Mouse (Mus musculus) kidney, embryonic 15.5 days (tissue): ENCODE results near the gene Tnfsf10. TPM values are rescaled to one million over a fixed set of nuclear protein-coding genes. Genes with fewer than 3 reads are reported as not detected.
A peak's percentile ranks its signal among the peaks of the same experiment; 100 is the strongest.

Experiments
- ATAC-seq: fragments of 200-750 bp; cut with Nextera tagmentation; replicated peaks from 2 replicates; pipeline ENCODE4 v1.8.0; 2017; ENCODE audit warnings: moderate TSS enrichment; ENCODE audit not compliant: low FRiP score
- H3K27ac ChIP-seq: fragments of 300-500 bp; sonication (generic); 2 replicates; pipeline ENCODE4 v1.5.1; 2015; ENCODE audit warnings: mild to moderate bottlenecking, inconsistent platforms
- H3K27me3 ChIP-seq: fragments of 300-500 bp; sonication (generic); 2 replicates; pipeline ENCODE4 v1.6.1; 2015; ENCODE audit warnings: inconsistent platforms
- H3K36me3 ChIP-seq: fragments of 300-500 bp; sonication (generic); 2 replicates; pipeline ENCODE4 v1.6.1; 2015; ENCODE audit warnings: inconsistent platforms
- H3K4me1 ChIP-seq: fragments of 300-500 bp; sonication (generic); 2 replicates; pipeline ENCODE4 v1.6.1; 2015; ENCODE audit warnings: inconsistent platforms
- H3K4me2 ChIP-seq: fragments of 300-500 bp; sonication (generic); 2 replicates; pipeline ENCODE4 v1.6.1; 2015; ENCODE audit warnings: moderate library complexity, mild to moderate bottlenecking, inconsistent platforms
- H3K4me3 ChIP-seq: fragments of 300-500 bp; sonication (generic); replicated peaks from 2 replicates; pipeline ENCODE4 v1.5.1; 2015; ENCODE audit warnings: mild to moderate bottlenecking, inconsistent platforms
- H3K9ac ChIP-seq: fragments of 300-500 bp; sonication (generic); 2 replicates; pipeline ENCODE4 v1.6.1; 2015; ENCODE audit warnings: mild to moderate bottlenecking, inconsistent platforms
- H3K9me3 ChIP-seq: fragments of 300-500 bp; sonication (generic); replicated peaks from 2 replicates; pipeline ENCODE4 v1.6.1; 2016; ENCODE audit warnings: inconsistent platforms
- WGBS: fragments of 180-500 bp; shearing (Covaris S2); methylation state at CpG from one replicate; pipeline ENCODE4 v1.1.7; 2015; ENCODE audit warnings: mixed read lengths; 5-methylcytosine and 5-hydroxymethylcytosine counted together
- polyA plus RNA-seq: library from polyadenylated mRNA; unstranded; fragments of >200 nt; fragmentation: Nextera tagmentation; extraction: Ambion mirVana; gene quantifications from 2 replicates; pipeline ENCODE4 v1.2.1, GENCODE M21; 2015

Gene Tnfsf10
- polyA plus RNA-seq, 1 experiment from 2014 or later, result 0.44 TPM

DNA sequence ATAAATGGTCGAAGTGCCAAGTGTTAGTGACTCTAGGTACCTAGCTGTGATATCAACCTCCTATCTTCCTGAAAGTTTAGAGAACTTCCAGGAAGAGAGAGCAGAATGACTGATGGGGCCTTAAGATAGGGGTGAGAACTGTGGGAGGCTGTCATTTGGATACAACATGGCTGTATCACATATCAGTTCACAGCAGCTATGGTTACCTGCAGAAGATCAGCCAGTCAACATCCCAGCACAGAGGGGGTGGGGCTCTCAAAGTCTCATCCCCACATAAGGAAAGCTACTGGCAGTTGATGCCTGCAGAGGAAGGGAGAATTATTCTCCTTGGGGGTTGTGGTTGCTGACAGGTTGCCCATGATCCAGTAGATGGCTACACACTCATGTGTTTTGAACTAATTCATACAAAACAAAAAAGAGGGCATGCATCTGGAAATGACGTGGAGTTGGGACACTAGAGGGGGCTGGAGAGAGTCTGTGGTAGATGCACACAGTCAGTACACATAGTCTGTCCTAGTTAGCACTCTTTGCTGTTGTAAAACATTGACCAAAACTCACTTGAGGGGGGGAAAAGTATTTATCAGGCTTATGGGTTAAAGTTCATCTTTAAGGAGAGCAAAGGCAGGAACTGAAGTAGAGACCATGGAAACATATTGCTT, 2.2 kb upstream of the Tnfsf10 start:
- H3K9me3 ChIP-seq, result no peaks in the 10 kb centered on the region

DNA sequence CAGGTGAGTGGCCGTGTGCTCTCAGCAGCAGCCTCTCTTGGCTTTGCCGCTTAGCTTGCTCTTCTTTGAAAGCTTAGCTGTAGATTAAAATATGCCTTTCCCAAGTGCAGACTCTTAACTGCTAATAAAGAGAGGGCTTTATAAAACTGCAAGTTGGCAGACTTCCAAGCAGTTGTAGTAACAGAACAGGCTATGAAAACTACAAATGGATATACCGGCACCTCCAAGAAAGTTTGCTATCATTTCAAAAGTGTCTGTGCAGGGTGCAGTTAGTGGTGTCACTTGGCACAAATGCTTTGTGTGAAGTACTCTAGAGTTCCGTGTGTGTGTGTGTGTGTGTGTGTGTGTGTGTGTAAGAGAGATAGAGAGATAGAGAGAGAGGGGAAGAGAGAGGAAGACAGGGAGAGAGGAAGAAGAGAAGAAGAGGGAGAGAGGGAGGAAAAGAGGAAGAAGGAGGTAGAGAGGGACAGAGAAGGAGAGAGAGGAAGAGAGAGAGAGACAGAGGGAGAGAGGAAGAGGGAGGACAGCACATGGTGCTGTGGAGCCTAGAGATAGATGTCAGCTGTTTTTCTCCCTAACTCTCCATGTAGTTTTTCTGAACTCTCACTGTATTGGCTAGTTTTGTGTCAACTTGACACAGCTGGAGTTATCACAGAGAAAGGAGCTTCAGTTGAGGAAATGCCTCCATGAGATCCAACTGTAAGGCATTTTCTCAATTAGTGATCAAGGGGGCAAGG, 628 bp downstream of the Tnfsf10 start:
- 0 out of 2 replicates have a peak, but pooled peaks have one; percentile 22 for ATAC-seq
- no peak overlapping the region for H3K9ac ChIP-seq

More for the DNA sequence above, 2.2 kb upstream of the Tnfsf10 start:
- Histone ChIP-seq H3K4me1 (peaks cover 10% of the 10 kb centered on the region; the same call in 1 of the 2 replicates), H3K9ac (no peak overlapping the region), H3K27ac (no peak overlapping the region), H3K4me2 (no peak overlapping the region), H3K36me3 (no peaks in the 10 kb centered on the region), H3K27me3 (no peaks in the 10 kb centered on the region), H3K4me3 (no peak overlapping the region)
- WGBS, result 73% methylated on average over 2 of the region's 2 CpGs
- ATAC-seq, result no peak

DNA sequence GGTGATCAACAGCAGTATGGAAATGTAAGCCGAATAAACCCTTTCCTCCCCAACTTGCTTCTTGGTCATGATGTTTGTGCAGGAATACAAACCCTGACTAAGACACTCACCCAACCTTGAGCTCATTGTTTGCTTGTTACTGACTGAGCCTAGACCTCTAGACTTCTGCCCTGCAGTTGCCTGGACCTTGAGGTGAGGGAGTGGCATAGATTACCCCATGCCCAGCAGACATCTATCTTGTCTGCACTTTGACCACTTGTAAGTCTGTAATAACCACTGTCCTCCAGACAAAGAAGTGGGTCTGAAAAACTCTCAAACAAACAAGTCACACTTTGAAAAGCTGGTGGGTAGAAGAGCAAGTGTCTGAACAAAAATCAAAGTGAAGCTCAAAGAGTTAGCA, 2.8 kb downstream of the Tnfsf10 start:
- Histone ChIP-seq H3K36me3 (no peaks in the 10 kb centered on the region), H3K4me3 (no peak overlapping the region), H3K4me2 (no peak overlapping the region), H3K9ac (no peak overlapping the region), H3K27ac (no peak overlapping the region), H3K27me3 (no peaks in the 10 kb centered on the region), H3K9me3 (no peaks in the 10 kb centered on the region), H3K4me1 (peaks cover 22% of the 10 kb centered on the region; the same call in 1 of the 2 replicates)
- no peak for ATAC-seq
- WGBS, result 100% methylated on average over 1 of the region's 1 CpGs

More for the DNA sequence above, 628 bp downstream of the Tnfsf10 start:
- Histone ChIP-seq H3K4me2 (peak overlapping the region; percentile 37), H3K27me3 (no peaks in the 10 kb centered on the region), H3K4me3 (no peak overlapping the region), H3K27ac (peak overlapping the region; percentile 15), H3K36me3 (no peaks in the 10 kb centered on the region), H3K9me3 (no peaks in the 10 kb centered on the region), H3K4me1 (peaks cover 12% of the 10 kb centered on the region; the same call in 1 of the 2 replicates)
- 44% methylated on average over 4 of the region's 4 CpGs for WGBS

DNA sequence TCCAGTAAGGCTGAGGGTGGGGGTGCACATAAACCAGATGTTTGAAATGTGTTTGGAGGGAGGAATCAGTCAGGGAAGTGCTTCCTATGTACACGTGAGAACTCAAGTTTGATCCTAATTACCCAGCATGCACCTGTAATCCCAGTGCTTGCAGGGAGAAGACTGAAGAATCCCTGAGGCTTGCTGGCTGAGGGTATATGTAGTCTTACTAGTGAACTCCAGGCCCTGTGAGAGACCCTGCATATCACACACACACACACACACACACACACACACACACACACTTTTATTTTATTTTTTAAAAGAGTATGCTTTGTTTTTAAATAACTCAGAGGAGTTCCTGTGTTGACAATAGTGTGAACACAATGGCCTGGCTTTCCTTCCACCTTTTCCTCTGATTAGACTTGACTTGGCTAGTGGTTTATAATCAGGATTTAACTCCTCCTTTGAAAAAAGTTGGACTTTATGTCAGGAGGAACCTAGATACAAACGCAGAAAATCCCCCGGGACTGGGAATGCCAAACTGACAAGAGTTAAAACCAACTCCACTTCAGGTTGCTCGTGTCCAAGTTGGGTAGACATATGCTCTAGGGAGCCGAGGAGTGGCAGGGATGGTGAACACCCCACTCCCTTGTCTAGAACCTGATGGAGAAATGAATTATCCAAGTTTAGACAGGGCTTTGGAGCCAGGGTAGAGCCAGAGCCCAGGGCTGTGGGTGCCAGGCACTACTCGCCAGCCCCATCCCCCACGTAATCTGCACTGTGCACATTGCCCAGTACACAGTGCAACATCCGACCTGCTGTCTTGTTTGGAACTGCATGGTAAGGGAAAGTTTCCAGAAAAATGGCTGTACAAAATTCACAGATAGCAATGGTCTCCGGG, 4.0 kb downstream of the Tnfsf10 start:
- no peaks in the 10 kb centered on the region for H3K27me3 ChIP-seq
- H3K36me3 ChIP-seq, result no peaks in the 10 kb centered on the region
- no peak overlapping the region for H3K4me2 ChIP-seq
- H3K9me3 ChIP-seq, result no peaks in the 10 kb centered on the region
- H3K9ac ChIP-seq, result no peak overlapping the region
- ATAC-seq, result no peak
- H3K4me3 ChIP-seq, result no peak overlapping the region
- H3K27ac ChIP-seq, result peak overlapping the region; percentile 32; the same call in 1 of the 2 replicates
- WGBS, result 77% methylated on average over 9 of the region's 9 CpGs
- H3K4me1 ChIP-seq, result peaks cover 22% of the 10 kb centered on the region; the same call in 1 of the 2 replicates

DNA sequence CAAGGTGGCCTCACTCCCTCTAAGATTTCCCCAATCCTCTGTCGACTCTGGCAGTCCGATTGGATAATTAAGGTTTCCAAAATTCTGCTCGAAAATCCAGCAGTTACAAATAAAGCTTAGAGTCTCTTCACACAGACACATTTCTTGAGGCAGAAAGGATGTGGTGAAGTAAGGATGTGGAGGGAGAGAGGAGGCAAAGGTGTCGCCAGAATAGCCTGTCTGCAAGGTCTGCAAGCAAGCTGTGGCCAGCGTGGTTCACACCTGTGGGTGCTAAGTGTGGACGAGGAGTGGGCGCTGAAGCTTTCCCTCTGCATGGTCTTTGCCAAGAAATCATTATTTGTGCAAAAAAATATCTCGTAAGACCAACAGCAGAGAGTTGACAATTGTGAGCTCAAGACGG, 5.8 kb downstream of the Tnfsf10 start:
- H3K27ac ChIP-seq, result no peak overlapping the region
- H3K9ac ChIP-seq, result no peak overlapping the region
- H3K9me3 ChIP-seq, result no peaks in the 10 kb centered on the region
- H3K27me3 ChIP-seq, result no peaks in the 10 kb centered on the region
- 77% methylated on average over 9 of the region's 9 CpGs for WGBS
- H3K4me2 ChIP-seq, result no peak overlapping the region
- H3K4me1 ChIP-seq, result peaks cover 11% of the 10 kb centered on the region; the same call in 1 of the 2 replicates
- H3K36me3 ChIP-seq, result no peaks in the 10 kb centered on the region
- H3K4me3 ChIP-seq, result no peak overlapping the region
- no peak for ATAC-seq

DNA sequence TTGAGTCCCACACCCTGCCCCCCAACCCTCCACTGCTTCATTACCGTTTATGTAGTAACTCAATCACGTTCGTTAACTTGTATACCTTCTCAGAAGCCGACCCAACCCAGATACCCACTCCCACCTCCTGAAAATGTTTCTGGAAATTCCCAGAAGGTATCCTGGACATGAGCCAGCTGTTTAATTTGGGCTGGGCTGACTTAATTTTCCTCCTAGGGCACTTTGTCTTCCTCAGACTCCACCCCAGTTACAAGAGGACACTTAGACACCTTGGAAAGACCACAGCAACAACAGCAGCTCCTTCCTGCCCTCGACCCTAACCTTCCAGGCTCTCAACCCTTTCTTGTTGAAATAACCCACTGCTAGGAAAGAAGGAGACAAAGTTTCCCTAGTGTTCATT, 6.7 kb downstream of the Tnfsf10 start:
- 13% methylated on average over 5 of the region's 5 CpGs for WGBS
- Histone ChIP-seq H3K4me2 (no peak overlapping the region), H3K9me3 (no peaks in the 10 kb centered on the region), H3K27me3 (no peaks in the 10 kb centered on the region), H3K9ac (no peak overlapping the region), H3K36me3 (no peaks in the 10 kb centered on the region), H3K27ac (peak overlapping the region; percentile 13; the same call in 1 of the 2 replicates), H3K4me1 (peaks cover 11% of the 10 kb centered on the region; the same call in 1 of the 2 replicates), H3K4me3 (no peak overlapping the region)
- ATAC-seq, result no peak

DNA sequence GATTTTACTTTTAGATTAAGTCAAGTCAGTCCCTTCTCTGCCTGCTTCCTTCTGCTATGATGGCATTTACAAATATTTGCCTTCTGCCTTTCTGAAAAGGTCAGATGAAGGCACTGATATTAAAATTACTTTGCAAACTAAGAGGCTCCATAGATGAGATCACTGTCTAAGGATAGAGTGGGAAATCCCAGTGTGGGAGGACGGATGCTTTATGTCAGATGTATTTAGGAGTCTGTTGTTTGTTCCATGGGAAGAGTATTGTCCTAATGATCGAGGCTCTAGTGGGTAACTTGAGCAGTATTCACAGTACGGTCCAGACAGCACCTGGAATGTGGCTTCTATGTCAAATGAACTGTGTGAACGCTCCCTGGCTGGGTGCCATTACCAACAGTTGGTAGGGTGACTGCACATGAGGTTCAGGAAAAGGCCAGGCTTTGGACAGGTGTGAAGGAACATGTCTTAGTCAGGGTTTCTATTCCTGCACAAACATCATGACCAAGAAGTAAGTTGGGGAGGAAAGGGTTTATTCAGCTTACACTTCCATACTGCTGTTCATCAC, 9.9 kb downstream of the Tnfsf10 start:
- Histone ChIP-seq H3K27me3 (no peaks in the 10 kb centered on the region), H3K9me3 (no peaks in the 10 kb centered on the region), H3K9ac (no peak overlapping the region), H3K4me1 (peaks cover 9% of the 10 kb centered on the region; the same call in 1 of the 2 replicates), H3K27ac (no peak overlapping the region), H3K4me2 (no peak overlapping the region), H3K36me3 (no peaks in the 10 kb centered on the region), H3K4me3 (no peak overlapping the region)
- 34% methylated on average over 4 of the region's 4 CpGs for WGBS
- ATAC-seq, result peak; percentile 77

DNA sequence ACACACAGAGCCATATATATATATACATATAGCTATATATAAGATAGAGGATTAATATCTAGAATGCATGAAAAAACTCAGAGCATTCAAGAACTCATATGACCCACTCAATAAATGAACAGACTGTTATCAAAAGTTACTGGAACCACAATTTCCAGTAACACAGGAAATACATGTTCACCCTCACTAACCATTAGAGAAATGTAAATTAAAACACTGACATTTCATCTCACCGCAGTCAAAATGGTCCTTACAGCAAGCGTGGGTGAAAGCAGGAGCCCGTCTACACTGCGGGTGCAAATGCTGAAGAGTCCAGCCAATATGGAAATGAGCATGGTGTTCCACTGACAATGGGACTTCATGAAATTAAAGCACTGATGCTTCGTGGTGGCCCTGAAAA, 13.9 kb downstream of the Tnfsf10 start:
- Histone ChIP-seq H3K4me2 (no peak overlapping the region), H3K9ac (no peak overlapping the region), H3K9me3 (no peaks in the 10 kb centered on the region), H3K27ac (no peak overlapping the region), H3K36me3 (no peaks in the 10 kb centered on the region), H3K4me1 (peaks cover 11% of the 10 kb centered on the region; the same call in 1 of the 2 replicates), H3K4me3 (no peak overlapping the region), H3K27me3 (no peaks in the 10 kb centered on the region)
- 88% methylated on average over 5 of the region's 5 CpGs for WGBS
- ATAC-seq, result no peak

DNA sequence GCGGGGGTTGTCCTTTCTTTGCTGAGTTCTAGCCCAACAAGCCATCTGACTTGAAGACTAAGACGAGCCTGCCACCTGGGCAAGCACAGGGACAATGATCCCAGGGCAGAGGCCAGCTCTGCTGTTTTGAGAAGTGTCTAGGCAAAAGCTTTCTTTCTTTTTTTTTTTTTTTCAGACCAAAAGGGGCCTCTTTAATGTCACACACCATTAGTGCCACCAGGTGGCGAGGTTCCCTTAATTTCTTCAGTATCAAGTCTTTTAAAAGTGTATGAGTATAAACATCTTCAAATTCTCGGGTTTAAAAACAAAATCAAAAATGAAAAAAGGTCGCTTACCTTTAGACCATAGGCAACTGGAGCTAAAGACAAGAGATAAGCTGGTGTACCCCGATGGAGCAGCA, 21.6 kb downstream of the Tnfsf10 start:
- 0 out of 2 replicates have a peak, but pooled peaks cover 10% of the 10 kb centered on the region for H3K4me1 ChIP-seq
- no peak for ATAC-seq
- H3K36me3 ChIP-seq, result no peaks in the 10 kb centered on the region
- WGBS, result 34% methylated on average over 6 of the region's 6 CpGs
- no peak overlapping the region for H3K4me2 ChIP-seq
- H3K4me3 ChIP-seq, result no peak overlapping the region
- H3K9ac ChIP-seq, result no peak overlapping the region
- no peaks in the 10 kb centered on the region for H3K9me3 ChIP-seq
- no peak overlapping the region for H3K27ac ChIP-seq
- no peaks in the 10 kb centered on the region for H3K27me3 ChIP-seq

DNA sequence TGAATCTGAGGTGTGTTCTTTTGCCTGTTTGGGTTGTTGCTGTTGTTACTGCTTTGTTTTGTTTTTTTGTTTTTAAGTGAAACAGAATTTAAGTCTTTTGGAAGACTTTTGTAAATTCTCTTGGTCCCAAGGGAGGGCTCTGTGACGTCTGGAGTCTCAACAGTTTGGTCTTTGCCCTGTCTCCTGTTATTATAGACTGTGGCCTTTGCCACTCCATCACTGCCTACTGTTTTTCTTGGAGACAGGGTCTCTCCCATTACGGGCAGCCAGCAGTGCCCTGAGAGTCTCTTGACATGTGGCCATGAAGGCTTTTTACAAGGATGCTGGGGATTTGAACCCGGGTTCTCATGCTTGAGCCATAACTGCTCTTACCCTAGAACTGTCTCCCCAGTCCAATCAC, 22.1 kb downstream of the Tnfsf10 start:
- WGBS, result 46% methylated on average over 3 of the region's 3 CpGs
- no peak overlapping the region for H3K9ac ChIP-seq
- H3K27me3 ChIP-seq, result no peaks in the 10 kb centered on the region
- H3K4me3 ChIP-seq, result no peak overlapping the region
- no peak overlapping the region for H3K4me2 ChIP-seq
- no peaks in the 10 kb centered on the region for H3K36me3 ChIP-seq
- H3K27ac ChIP-seq, result no peak overlapping the region
- ATAC-seq, result no peak
- H3K4me1 ChIP-seq, result 0 out of 2 replicates have a peak, but pooled peaks cover 6% of the 10 kb centered on the region
- H3K9me3 ChIP-seq, result no peaks in the 10 kb centered on the region

DNA sequence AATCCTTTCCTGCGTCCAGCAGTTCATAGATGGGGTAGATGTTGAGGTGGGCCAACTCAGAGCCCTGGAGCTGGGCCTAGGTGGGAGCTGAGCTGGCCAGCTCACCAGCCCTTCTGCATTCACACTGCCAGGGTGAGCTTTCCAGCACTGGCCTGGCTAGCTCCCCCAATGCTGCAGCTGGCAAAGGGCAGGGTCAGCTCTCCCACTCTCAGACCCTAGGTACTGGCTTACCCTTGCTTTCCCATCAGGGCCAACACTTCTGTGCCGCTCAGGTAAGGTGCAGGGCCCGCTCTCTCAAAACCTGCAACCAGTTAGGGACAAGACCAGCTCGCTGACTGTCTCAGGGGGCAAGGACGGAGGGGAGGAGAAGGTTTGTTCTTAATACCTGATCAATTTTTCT, 23.9 kb downstream of the Tnfsf10 start:
- no peak overlapping the region for H3K9ac ChIP-seq
- H3K4me1 ChIP-seq, result 0 out of 2 replicates have a peak, but pooled peaks cover 5% of the 10 kb centered on the region
- no peaks in the 10 kb centered on the region for H3K9me3 ChIP-seq
- no peaks in the 10 kb centered on the region for H3K27me3 ChIP-seq
- no peak overlapping the region for H3K4me2 ChIP-seq
- H3K4me3 ChIP-seq, result no peak overlapping the region
- WGBS, result 93% methylated on average over 5 of the region's 5 CpGs
- no peaks in the 10 kb centered on the region for H3K36me3 ChIP-seq
- no peak for ATAC-seq
- H3K27ac ChIP-seq, result no peak overlapping the region
